Mouse (Mus musculus) Patski (cell line): ENCODE data around the gene Ptpn22. TPM values are rescaled to one million over a fixed set of nuclear protein-coding genes. Genes with fewer than 3 reads are reported as not detected.
A peak's percentile ranks its signal among the peaks of the same experiment; 100 is the strongest.
"Not testable (repeated sequence)": the region's sequence is repeated elsewhere in the genome, so short reads cannot be mapped to it uniquely, and the experiment has no call there.

ENCODE experiments used
- ATAC-seq: fragments of 100-300 bp; one replicate; pipeline ENCODE4 v1.8.0; 2021
- CTCF ChIA-PET: fragments of 350-600 bp; sonication (Branson Sonifier 250); formaldehyde crosslinking; loops from one replicate; lab custom pipeline; 2022; ENCODE audit warnings: inconsistent platforms; lab: Charles Lee
- POLR2A ChIA-PET: fragments of 350-600 bp; sonication (Branson Sonifier 250); formaldehyde crosslinking; loops from one replicate; lab custom pipeline; 2022; ENCODE audit warnings: antibody characterized with exemption, inconsistent platforms; lab: Charles Lee
- DNase-seq: peaks from one replicate; pipeline ENCODE4 v3.0.0-alpha.2; 2011; ENCODE audit warnings: low read depth, low spot score
- H3K27me3 ChIP-seq: fragments of 371-371 bp; one replicate; pipeline ENCODE4 v1.5.1; 2021
- CTCF ChIP-seq: fragments of 100-300 bp; IDR thresholded peaks from one replicate; pipeline ENCODE4 v1.5.1; 2021
- in situ Hi-C: fragments of 300-500 bp; cut with MboI; formaldehyde crosslinking; loops from 3 replicates; pipeline ENCODE4 v1.11.1; 2018; ENCODE audit warnings: low pct_unique_long_range_greater_than_20kb, mixed read lengths
- polyA plus RNA-seq: library from polyadenylated mRNA; unstranded; gene quantifications from one replicate; pipeline ENCODE4 v1.2.3, GENCODE M21; 2021

The Ptpn22 gene
- 1.7 TPM for polyA plus RNA-seq

DNA sequence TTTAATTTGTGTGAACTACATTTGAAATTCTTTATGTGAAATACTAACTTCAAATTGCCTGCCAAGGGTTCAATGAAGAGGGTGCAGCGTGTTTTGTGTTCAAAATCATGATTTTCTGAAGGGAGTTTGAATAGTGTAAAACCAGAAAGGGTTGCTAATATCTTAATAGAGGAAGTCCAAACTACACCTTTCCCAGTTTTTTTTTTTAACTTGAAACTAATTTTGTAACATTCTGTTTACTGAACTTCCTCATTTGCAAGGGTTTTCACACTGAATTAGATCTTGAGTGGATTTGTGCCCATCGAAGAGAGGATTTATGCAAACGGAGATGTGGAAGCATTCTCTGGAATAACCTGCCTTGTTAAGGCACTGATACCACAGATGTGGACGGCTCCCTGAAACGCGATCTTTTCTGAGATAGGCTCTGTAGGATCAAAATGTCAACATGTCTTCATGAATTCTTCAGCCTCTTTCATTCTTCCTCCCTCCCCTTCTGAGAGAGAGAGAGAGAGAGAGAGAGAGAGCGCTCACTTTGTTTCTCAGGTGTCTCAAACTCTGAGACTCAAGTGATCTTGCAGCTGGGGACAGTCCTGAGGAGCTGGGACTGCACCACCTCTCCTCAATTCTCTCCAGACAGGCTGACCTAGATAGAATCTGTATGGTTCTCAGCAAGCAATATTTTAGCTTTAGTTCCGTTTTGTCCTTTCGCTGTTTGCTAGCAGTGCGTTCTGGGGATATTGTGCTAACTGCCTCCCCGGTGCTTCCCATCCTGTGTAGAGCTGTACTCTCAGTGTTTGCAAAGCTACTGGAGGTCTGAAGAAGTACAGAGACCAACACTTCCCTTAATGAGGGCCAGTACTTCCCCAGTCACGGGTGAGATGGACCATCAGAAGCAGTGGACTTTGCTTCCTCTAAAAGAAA, at the start of gene Ptpn22:
Gene Ptpn22 (plus strand): TSS at position 915 of the 921 bp plus-strand sequence.
- H3K27me3 ChIP-seq, result no peaks in the 10 kb centered on the region
- no peak for TF ChIP-seq CTCF
- POLR2A ChIA-PET, result interaction anchor here (0.6 to 1.0 kb wide), 4 partner anchors 9 to 106 kb away, joined by 3 to 4 read pairs (median 4); no protein-coding TSS in a partner anchor
- CTCF ChIA-PET, result interaction anchor here (0.9 to 4.1 kb wide), 6 partner anchors 16 to 59 kb away, joined by 3 to 15 read pairs (median 5); no protein-coding TSS in a partner anchor
- ATAC-seq, result no peak
- no peak for DNase-seq
- in situ Hi-C loops, result no loop called here

DNA sequence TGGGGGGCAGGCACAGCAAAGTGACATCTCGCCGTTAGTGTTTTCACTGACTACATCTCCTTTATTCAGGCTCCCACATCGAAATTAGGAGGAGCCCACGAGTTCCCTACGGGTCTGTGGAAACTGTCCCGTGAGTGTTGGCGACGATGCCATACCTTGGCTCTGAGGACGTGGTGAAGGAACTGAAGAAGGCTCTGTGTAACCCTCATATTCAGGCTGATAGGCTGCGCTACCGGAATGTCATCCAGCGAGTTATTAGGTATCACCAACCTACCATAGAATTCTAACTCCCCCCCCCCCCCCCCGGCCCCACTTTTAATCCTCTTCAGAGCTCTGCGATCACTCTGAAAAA, 49.8 kb upstream of the Ptpn22 start:
- DNase-seq (no peak), ATAC-seq (peak; percentile 36)
- in situ Hi-C loops, result no loop called here
- TF ChIP-seq CTCF, result no peak
- H3K27me3 ChIP-seq, result no peaks in the 10 kb centered on the region
- ChIA-PET POLR2A (interaction anchor here (0.6 to 1.2 kb wide), 2 partner anchors 19 to 220 kb away, joined by 3 to 5 read pairs; no protein-coding TSS in a partner anchor), CTCF (no interaction called here)

DNA sequence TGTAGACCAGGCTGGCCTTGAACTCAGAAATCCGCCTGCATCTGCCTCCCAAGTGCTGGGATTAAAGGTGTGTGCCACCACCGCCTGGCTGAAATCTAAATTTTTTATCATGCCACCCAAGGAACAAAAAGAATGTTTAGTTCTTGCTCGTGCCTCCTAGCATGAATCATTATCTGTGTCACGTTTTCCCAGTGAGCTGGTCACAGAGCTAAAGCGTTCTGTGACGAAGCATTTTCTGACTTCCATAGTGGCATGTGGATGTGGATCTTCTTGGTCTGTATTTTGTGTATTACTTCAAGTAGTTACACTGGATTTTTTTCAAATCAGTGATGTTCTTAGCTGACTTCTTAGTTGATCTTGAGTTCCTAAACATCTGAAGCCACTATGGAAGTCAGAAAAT, 48.6 kb upstream of the Ptpn22 start:
- in situ Hi-C loops, result no loop called here
- no peak for TF ChIP-seq CTCF
- no peak for DNase-seq
- no peaks in the 10 kb centered on the region for H3K27me3 ChIP-seq
- ChIA-PET POLR2A (interaction anchor here (1.4 to 1.6 kb wide), 3 partner anchors 10 to 20 kb away, joined by 3 to 18 read pairs (median 4); partner anchors contain the start of gene Hipk1), CTCF (interaction anchor here (0.9 to 2.3 kb wide), 3 partner anchors 13 to 49 kb away, joined by 3 to 10 read pairs (median 5); partner anchors contain the start of gene Ptpn22)
- no peak for ATAC-seq

GRCm38 (mm10) chr3:103827548-103827947, 32.0 kb upstream of the Ptpn22 start:
- ChIA-PET POLR2A (no interaction called here), CTCF (interaction anchor here (2.0 kb wide), 1 partner anchor 10 kb away, joined by 9 read pairs; no protein-coding TSS in a partner anchor)
- no peak for DNase-seq
- no peak for ATAC-seq
- TF ChIP-seq CTCF, result peak; percentile 52
- no peaks in the 10 kb centered on the region for H3K27me3 ChIP-seq
- in situ Hi-C loops, result no loop called here

GRCm38 (mm10) chr3:103829036-103829435, 30.6 kb upstream of the Ptpn22 start:
- in situ Hi-C loops, result no loop called here
- DNase-seq, result no peak
- ATAC-seq, result no peak
- ChIA-PET POLR2A (no interaction called here), CTCF (no interaction called here)
- H3K27me3 ChIP-seq, result no peaks in the 10 kb centered on the region
- no peak for TF ChIP-seq CTCF

DNA sequence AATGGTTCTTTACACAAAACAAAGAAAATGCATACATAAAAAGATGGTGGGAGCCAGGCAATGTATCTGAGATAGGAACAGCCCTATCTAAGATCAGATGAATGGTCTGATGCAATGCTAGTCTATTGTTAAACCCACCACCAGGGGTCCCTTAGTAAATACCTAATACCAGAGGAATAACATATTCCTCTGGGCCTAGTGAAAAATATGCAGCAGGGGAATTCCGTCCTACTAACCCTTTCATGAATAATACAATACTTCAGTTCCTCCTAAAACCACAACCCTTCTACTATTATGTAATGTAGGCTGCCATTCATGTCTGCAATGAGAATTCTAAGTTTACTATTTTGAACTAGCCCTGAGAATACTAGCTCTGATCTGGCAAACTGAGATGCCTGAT, 28.9 kb upstream of the Ptpn22 start:
- H3K27me3 ChIP-seq, in situ Hi-C loops, ATAC-seq: not testable (repeated sequence)
- ChIA-PET POLR2A (interaction anchor here (1.1 to 1.2 kb wide), 2 partner anchors 29 kb away, joined by 3 read pairs; partner anchors contain the start of gene Ptpn22), CTCF (interaction anchor here (0.8 to 2.5 kb wide), 7 partner anchors 12 to 139 kb away, joined by 3 to 6 read pairs (median 4); partner anchors contain the start of gene Ptpn22)
- peak; percentile 46 for DNase-seq
- peak; percentile 38 for TF ChIP-seq CTCF

DNA sequence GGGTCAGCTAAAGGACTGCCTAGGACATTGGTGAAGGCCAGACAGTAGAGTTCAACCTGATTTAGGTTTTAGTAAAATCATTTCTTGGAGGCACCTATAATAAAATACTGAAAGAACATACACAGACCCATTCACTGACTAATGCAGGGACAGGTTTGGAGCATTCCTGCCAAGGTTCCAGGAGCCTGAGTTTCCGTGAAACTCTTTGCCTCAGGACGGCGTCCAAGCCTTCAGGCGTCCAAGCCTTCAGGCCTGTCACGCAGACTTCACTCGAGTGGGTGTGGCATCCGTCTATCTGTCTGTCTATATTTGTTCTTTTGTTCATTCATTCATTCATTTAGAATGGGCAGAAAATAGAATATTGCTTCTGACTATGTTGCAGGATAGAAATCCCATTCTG, 28.4 kb upstream of the Ptpn22 start:
- ChIA-PET POLR2A (interaction anchor here (1.2 kb wide), 1 partner anchor 29 kb away, joined by 3 read pairs; the partner anchor contains the start of gene Ptpn22), CTCF (interaction anchor here (0.8 to 2.5 kb wide), 7 partner anchors 11 to 138 kb away, joined by 3 to 6 read pairs (median 4); partner anchors contain the start of gene Ptpn22)
- DNase-seq (no peak), ATAC-seq (peak; percentile 26)
- in situ Hi-C loops, result no loop called here
- H3K27me3 ChIP-seq, result no peaks in the 10 kb centered on the region
- no peak for TF ChIP-seq CTCF

DNA sequence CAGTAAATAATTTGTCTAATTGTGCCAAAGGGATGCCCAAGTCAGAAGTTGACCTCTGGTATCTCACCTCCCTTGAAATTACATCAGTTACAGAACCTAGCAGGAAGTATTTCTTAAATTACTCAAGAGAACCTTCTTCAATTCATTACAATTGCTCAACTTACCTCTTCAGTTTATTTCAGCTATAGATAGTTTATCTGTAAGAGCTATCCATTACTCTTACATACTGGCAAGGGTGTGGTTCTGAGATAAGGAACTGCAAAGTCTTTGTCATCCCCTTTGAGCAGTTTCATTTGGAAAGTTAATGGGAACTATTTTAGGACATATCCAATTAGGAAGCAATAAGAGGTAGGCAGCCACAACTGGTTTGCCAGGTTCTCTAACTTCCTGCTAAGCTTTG, 27.2 kb upstream of the Ptpn22 start, which contains the start of gene Bcl2l15:
Gene Bcl2l15 (plus strand): TSS at position 176 of the 400 bp plus-strand sequence.
- H3K27me3 ChIP-seq, result no peaks in the 10 kb centered on the region
- in situ Hi-C loops, result no loop called here
- DNase-seq, result no peak
- ChIA-PET CTCF (interaction anchor here (0.7 to 2.5 kb wide), 3 partner anchors 10 to 20 kb away, joined by 3 to 6 read pairs (median 4); no protein-coding TSS in a partner anchor), POLR2A (no interaction called here)
- no peak for TF ChIP-seq CTCF
- ATAC-seq, result no peak

GRCm38 (mm10) chr3:103834001-103834400, 25.6 kb upstream of the Ptpn22 start:
- TF ChIP-seq CTCF, result no peak
- H3K27me3 ChIP-seq, result no peaks in the 10 kb centered on the region
- ChIA-PET POLR2A (no interaction called here), CTCF (interaction anchor here (0.8 kb wide), 1 partner anchor 125 kb away, joined by 3 read pairs; no protein-coding TSS in a partner anchor)
- no peak for ATAC-seq
- DNase-seq, result no peak
- in situ Hi-C loops, result no loop called here

GRCm38 (mm10) chr3:103835272-103835950, 24.2 kb upstream of the Ptpn22 start:
- H3K27me3 ChIP-seq, result no peaks in the 10 kb centered on the region
- in situ Hi-C loops, result no loop called here
- CTCF ChIA-PET, result interaction anchor here (1.0 to 2.4 kb wide), 4 partner anchors 11 to 24 kb away, joined by 3 to 10 read pairs (median 3); no protein-coding TSS in a partner anchor
- TF ChIP-seq CTCF, result no peak
- ATAC-seq (no peak), DNase-seq (no peak)
- POLR2A ChIA-PET, result no interaction called here
